Mouse (Mus musculus) intestine, embryonic 14.5 days (tissue): ENCODE measurements at regions not wholly inside any gene's neighbourhood (a gene's known extent, or its start where the extent isn't known, plus 50 kb on each side); places are given as distances from the start of the nearest gene placed in this dataset.

Experiments used
- ATAC-seq: fragments of 200-750 bp; cut with Nextera tagmentation; replicated peaks from 2 replicates; pipeline ENCODE4 v1.8.0; 2017; ENCODE audit warnings: low read depth, moderate number of reproducible peaks, moderate TSS enrichment, moderate library complexity; ENCODE audit not compliant: low FRiP score, low TSS enrichment
- DNase-seq: peaks from one replicate; pipeline ENCODE4 v3.0.0-alpha.2; 2018; ENCODE audit warnings: low spot score
- H3K27ac ChIP-seq: fragments of 300-500 bp; sonication (generic); 2 replicates; pipeline ENCODE4 v1.5.1; 2014; ENCODE audit warnings: low read depth, mild to moderate bottlenecking, control low read depth
- H3K27me3 ChIP-seq: fragments of 300-500 bp; sonication (generic); replicated peaks from 2 replicates; pipeline ENCODE4 v1.6.1; 2014; ENCODE audit warnings: low read length, control low read depth; ENCODE audit not compliant: control insufficient read depth, insufficient read depth
- H3K36me3 ChIP-seq: fragments of 300-500 bp; sonication (generic); 2 replicates; pipeline ENCODE4 v1.6.1; 2014; ENCODE audit warnings: low read length, control low read depth; ENCODE audit not compliant: control insufficient read depth, insufficient read depth
- H3K4me1 ChIP-seq: fragments of 300-500 bp; sonication (generic); replicated peaks from 2 replicates; pipeline ENCODE4 v1.6.1; 2014; ENCODE audit warnings: low read length, control low read depth, mixed read lengths; ENCODE audit not compliant: control insufficient read depth, insufficient read depth
- H3K4me2 ChIP-seq: fragments of 300-500 bp; sonication (generic); 2 replicates; pipeline ENCODE4 v1.6.1; 2014; ENCODE audit warnings: low read length
- H3K4me3 ChIP-seq: fragments of 300-500 bp; sonication (generic); 2 replicates; pipeline ENCODE4 v1.5.1; 2014; ENCODE audit warnings: low read depth, low read length, control low read depth, mixed read lengths
- H3K9ac ChIP-seq: fragments of 300-500 bp; sonication (generic); 2 replicates; pipeline ENCODE4 v1.6.1; 2014; ENCODE audit warnings: mild to moderate bottlenecking, low read length
- H3K9me3 ChIP-seq: fragments of 300-500 bp; sonication (generic); 2 replicates; pipeline ENCODE4 v1.6.1; 2016; ENCODE audit warnings: low read length, control low read depth; ENCODE audit not compliant: control insufficient read depth
- WGBS: fragments of 180-500 bp; shearing (Covaris S2); extraction: QIAGEN DNeasy Blood & Tissue Kit; methylation state at CpG from one replicate; pipeline ENCODE4 v1.1.7; 2014; 5-methylcytosine and 5-hydroxymethylcytosine counted together

- Histone ChIP-seq H3K27ac (no peak overlapping the region; the same call in 1 of the 2 replicates), H3K27me3 (no peaks in the 10 kb centered on the region), H3K9me3 (no peaks in the 10 kb centered on the region), H3K9ac (no peak overlapping the region), H3K4me3 (no peak overlapping the region), H3K4me1 (no peaks in the 10 kb centered on the region), H3K4me2 (no peak overlapping the region), H3K36me3 (no peaks in the 10 kb centered on the region)
- peak; percentile 52 for DNase-seq
- ATAC-seq, result peak; percentile 72
- 50% methylated on average over 4 of the region's 4 CpGs for WGBS
These were observed 51.3 kb downstream of the Gm21897 start for GRCm38 (mm10) chr16:15368383-15369163.

GRCm38 (mm10) chr16:15372844-15373243 lies 55.6 kb downstream of the Gm21897 start:
- H3K27ac ChIP-seq, result no peak overlapping the region
- no peak overlapping the region for H3K9ac ChIP-seq
- DNase-seq, result peak; percentile 18
- ATAC-seq, result no peak
- no peaks in the 10 kb centered on the region for H3K27me3 ChIP-seq
- H3K9me3 ChIP-seq, result no peaks in the 10 kb centered on the region
- 15% methylated on average over 1 of the region's 1 CpGs for WGBS
- H3K4me1 ChIP-seq, result no peaks in the 10 kb centered on the region
- no peaks in the 10 kb centered on the region for H3K36me3 ChIP-seq
- H3K4me3 ChIP-seq, result no peak overlapping the region
- H3K4me2 ChIP-seq, result no peak overlapping the region

GRCm38 (mm10) chr16:15373961-15374360 lies 56.7 kb downstream of the Gm21897 start:
- Histone ChIP-seq H3K4me3 (no peak overlapping the region), H3K9ac (no peak overlapping the region), H3K9me3 (no peaks in the 10 kb centered on the region), H3K27me3 (no peaks in the 10 kb centered on the region), H3K4me2 (no peak overlapping the region), H3K27ac (no peak overlapping the region), H3K36me3 (no peaks in the 10 kb centered on the region), H3K4me1 (no peaks in the 10 kb centered on the region)
- 77% methylated on average over 1 of the region's 1 CpGs for WGBS
- no peak for DNase-seq
- no peak for ATAC-seq

- no peak overlapping the region for H3K9ac ChIP-seq
These were observed 68.4 kb downstream of the Gm21897 start for GRCm38 (mm10) chr16:15385557-15386240.

GRCm38 (mm10) chr16:15386241-15386574 lies 69.0 kb downstream of the Gm21897 start:
- H3K27me3 ChIP-seq, result no peaks in the 10 kb centered on the region

More at GRCm38 (mm10) chr16:15385557-15386240, 68.4 kb downstream of the Gm21897 start:
- no peaks in the 10 kb centered on the region for H3K27me3 ChIP-seq
- WGBS, result 27% methylated on average over 3 of the region's 3 CpGs
- H3K9me3 ChIP-seq, result no peaks in the 10 kb centered on the region
- H3K4me1 ChIP-seq, result peaks cover 7% of the 10 kb centered on the region; the same call in 1 of the 2 replicates
- no peaks in the 10 kb centered on the region for H3K36me3 ChIP-seq
- H3K4me2 ChIP-seq, result no peak overlapping the region
- no peak; the same call in 1 of the 2 replicates for ATAC-seq
- DNase-seq, result no peak
- H3K4me3 ChIP-seq, result no peak overlapping the region
- H3K27ac ChIP-seq, result peak overlapping the region; percentile 88

GRCm38 (mm10) chr16:15389892-15390291 lies 72.6 kb downstream of the Gm21897 start:
- H3K27ac ChIP-seq, result peak overlapping the region; percentile 64; the same call in 1 of the 2 replicates
- H3K4me1 ChIP-seq, result peaks cover 7% of the 10 kb centered on the region; the same call in 1 of the 2 replicates
- 29% methylated on average over 1 of the region's 1 CpGs for WGBS
- H3K9ac ChIP-seq, result no peak overlapping the region
- no peaks in the 10 kb centered on the region for H3K36me3 ChIP-seq
- H3K4me3 ChIP-seq, result no peak overlapping the region
- H3K4me2 ChIP-seq, result no peak overlapping the region
- ATAC-seq (no peak), DNase-seq (no peak)
- H3K27me3 ChIP-seq, result no peaks in the 10 kb centered on the region
- peaks cover 9% of the 10 kb centered on the region for H3K9me3 ChIP-seq

More at GRCm38 (mm10) chr16:15386241-15386574, 69.0 kb downstream of the Gm21897 start:
- Histone ChIP-seq H3K9ac (no peak overlapping the region), H3K4me1 (peaks cover 7% of the 10 kb centered on the region; the same call in 1 of the 2 replicates), H3K9me3 (no peaks in the 10 kb centered on the region), H3K27ac (peak overlapping the region; percentile 88), H3K36me3 (no peaks in the 10 kb centered on the region), H3K4me2 (no peak overlapping the region), H3K4me3 (no peak overlapping the region)
- ATAC-seq, result 0 out of 2 replicates have a peak, but pooled peaks have one; percentile 50
- DNase-seq, result peak; percentile 80
- 25% methylated on average over 1 of the region's 1 CpGs for WGBS

- Histone ChIP-seq H3K36me3 (no peaks in the 10 kb centered on the region), H3K9ac (no peak overlapping the region), H3K27ac (no peak overlapping the region), H3K4me1 (0 out of 2 replicates have a peak, but pooled peaks cover 3% of the 10 kb centered on the region), H3K4me3 (no peak overlapping the region), H3K4me2 (no peak overlapping the region), H3K9me3 (no peaks in the 10 kb centered on the region), H3K27me3 (no peaks in the 10 kb centered on the region)
- DNase-seq (no peak), ATAC-seq (no peak)
- WGBS, result 50% methylated on average over 3 of the region's 3 CpGs
These were observed 113.1 kb downstream of the Gm21897 start for GRCm38 (mm10) chr16:15430352-15430751.

- Histone ChIP-seq H3K9ac (no peak overlapping the region), H3K4me2 (no peak overlapping the region), H3K27me3 (no peaks in the 10 kb centered on the region), H3K9me3 (no peaks in the 10 kb centered on the region), H3K27ac (no peak overlapping the region), H3K4me3 (no peak overlapping the region), H3K4me1 (0 out of 2 replicates have a peak, but pooled peaks cover 3% of the 10 kb centered on the region), H3K36me3 (no peaks in the 10 kb centered on the region)
- DNase-seq (no peak), ATAC-seq (no peak)
These were observed 115.4 kb downstream of the Gm21897 start for GRCm38 (mm10) chr16:15432681-15433080.
